In genomic region chr11:93862045-93862623, GRCm38 (mm10) we compare ENCODE assay signal across 19 mouse cellular contexts. TPM values are rescaled to one million over a fixed set of nuclear protein-coding genes. Genes with fewer than 3 reads are reported as not detected.
DNase-seq lines count a peak whose midpoint lies in the region; TF ChIP-seq lines count a peak whose summit lies in the region.
"Had no signal": no experiment of that assay in that cellular context is flagged by ENCODE, and none has a peak within 500 bp of the region (broad histone marks: within the 10 kb centered on the region; RNA-seq: fewer than 3 reads in every experiment).

No protein-coding gene starts in this region.

- no peak overlapping the region; the same call in 1 of the 2 replicates for H3K9ac ChIP-seq in CH12.LX (ENCODE audit: insufficient read depth, low read depth)
- H3K9ac ChIP-seq: embryonic facial prominence, embryonic 12.5 days; forebrain, embryonic 13.5 days; forebrain, embryonic 15.5 days; forebrain, postnatal 0 days had no signal

- no peak for TF ChIP-seq RAD21 in CH12.LX (IDR thresholded peaks at IDR 0.05; ENCODE audit: low read depth, low read length)

- dilution Hi-C loops in CH12.LX (cut with MboI; ENCODE audit: extremely low pct_ligation_motif_present, extremely low pct_unique_long_range_greater_than_20kb, low sequenced_read_pairs): no loop called here

- H3K79me2 ChIP-seq in CH12.LX (replicated peaks; ENCODE audit: control insufficient read depth, extremely low read depth, insufficient read depth, poor library complexity, severe bottlenecking): peaks cover 7% of the 10 kb centered on the region
- H3K79me2 ChIP-seq in macrophage (ENCODE audit: inconsistent target): no peaks in the 10 kb centered on the region

- DNase-seq in CH12.LX (ENCODE audit: extremely low read depth): peak; percentile 77
- DNase-seq in lung, postnatal 25 days (ENCODE audit: low spot score): no peak
- no peak for DNase-seq in kidney, adult 9 months
- no peak for DNase-seq in right cerebral cortex, postnatal 36 days (ENCODE audit: low spot score in 2 of 2)
- DNase-seq: adrenal gland, adult 8-10 months; adrenal gland, postnatal 14 days; adrenal gland, postnatal 36 days; cerebellum, adult 11-12 months; cerebellum, adult 2 months; cerebellum, adult 9-10 months; cerebellum, postnatal 10 days; cerebellum, postnatal 25 days; forebrain, postnatal 0 days had no signal

- no peak overlapping the region for H3K4me3 ChIP-seq in CH12.LX (replicated peaks in 1 of 3; ENCODE audit: low read depth in 2 of 3, low read length in 2 of 3, poor library complexity in 1 of 3)
- H3K4me3 ChIP-seq in macrophage (ENCODE audit: inconsistent target): no peak overlapping the region
- H3K4me3 ChIP-seq: embryonic facial prominence, embryonic 10.5 days; embryonic facial prominence, embryonic 12.5 days; forebrain, embryonic 13.5 days; forebrain, embryonic 15.5 days had no signal

- no peaks in the 10 kb centered on the region for H3K27me3 ChIP-seq in CH12.LX (replicated peaks)
- H3K27me3 ChIP-seq: embryonic facial prominence, embryonic 12.5 days; forebrain, embryonic 13.5 days; forebrain, embryonic 15.5 days; Patski had no signal

- H3K36me3 ChIP-seq in CH12.LX (replicated peaks in 1 of 2; ENCODE audit: control insufficient read depth in 1 of 2, insufficient read depth in 1 of 2, low read length in 1 of 2): peaks cover 34 to 58% of the 10 kb centered on the region in 2 experiments
- peaks cover 18% of the 10 kb centered on the region for H3K36me3 ChIP-seq in macrophage (ENCODE audit: inconsistent target)

- peak overlapping the region; percentile 14; the same call in 1 of the 2 replicates for H3K4me2 ChIP-seq in CH12.LX (ENCODE audit: insufficient read depth, low read depth, poor library complexity, severe bottlenecking)
- H3K4me2 ChIP-seq: embryonic facial prominence, embryonic 12.5 days; forebrain, embryonic 13.5 days; forebrain, embryonic 15.5 days had no signal

- no peak for TF ChIP-seq POLR2A in CH12.LX (IDR thresholded peaks at IDR 0.05; ENCODE audit: low read depth, low read length)

- H3K27ac ChIP-seq in CH12.LX (ENCODE audit: insufficient read depth, low read depth) (peak overlapping the region; percentile 78), macrophage (peak overlapping the region; percentile 66)
- H3K27ac ChIP-seq: embryonic facial prominence, embryonic 10.5 days; embryonic facial prominence, embryonic 12.5 days; forebrain, embryonic 13.5 days; forebrain, embryonic 15.5 days had no signal

- TF ChIP-seq CTCF in CH12.LX (conservative IDR thresholded peaks at IDR 0.05 in 1 of 2, IDR thresholded peaks at IDR 0.05 in 1 of 2; ENCODE audit: low read depth in 2 of 2, low read length in 2 of 2): no peak

- TF ChIP-seq EP300 in CH12.LX (IDR thresholded peaks at IDR 0.05; ENCODE audit: low read length): no peak

- H3K9me3 ChIP-seq in CH12.LX (replicated peaks; ENCODE audit: low read length): no peaks in the 10 kb centered on the region
- H3K9me3 ChIP-seq: embryonic facial prominence, embryonic 10.5 days; embryonic facial prominence, embryonic 12.5 days; forebrain, embryonic 13.5 days; forebrain, embryonic 15.5 days had no signal

- 89% methylated on average over 4 of the region's 4 CpGs for WGBS in macrophage (ENCODE audit: missing documents)

- H3K4me1 ChIP-seq in CH12.LX (ENCODE audit: control insufficient read depth in 1 of 2, insufficient read depth in 2 of 2): peaks cover 7 to 50% of the 10 kb centered on the region in 2 experiments
- H3K4me1 ChIP-seq: embryonic facial prominence, embryonic 10.5 days; embryonic facial prominence, embryonic 12.5 days; forebrain, embryonic 13.5 days; forebrain, embryonic 15.5 days had no signal

- in situ Hi-C loops in CH12.LX (cut with MboI; ENCODE audit: low pct_ligation_motif_present, low pct_unique_long_range_greater_than_20kb, low sequenced_read_pairs): no loop called here

TF ChIP-seq in CH12.LX, 34 proteins besides CTCF, POLR2A, EP300 and RAD21:
- TF ChIP-seq ZNF384 (IDR thresholded peaks at IDR 0.05; ENCODE audit: low read depth, low read length) (peak; percentile 85), MEF2A (IDR thresholded peaks at IDR 0.05; ENCODE audit: borderline replicate concordance, low read depth, low read length) (no peak), SIN3A (IDR thresholded peaks at IDR 0.05; ENCODE audit: low read length) (peak; percentile 20; the same call in 1 of the 2 replicates), MAFK (IDR thresholded peaks at IDR 0.05; ENCODE audit: insufficient replicate concordance, low read length) (0 out of 2 replicates have a peak, but pooled peaks have one; percentile 6), BHLHE40 (IDR thresholded peaks at IDR 0.05; ENCODE audit: low read depth, low read length) (peak; percentile 62)

RNA-seq across cellular contexts. Expression of gene Utp18, which starts 23.4 kb away (rescaled TPM):
- 61.8 and 76.0 TPM in 2 replicates for total RNA-seq in CH12.LX (2012; rRNA removed)
- total RNA-seq in CH12.LX (2014; rRNA removed): 132 and 153 TPM in 2 replicates
- polyA plus RNA-seq in CH12.LX (2012; ENCODE audit: insufficient read length, low read depth): 93.9 and 117 TPM in 2 replicates
- 10 to 100 TPM; 17.4 to 38.7 (median 30.1) TPM for total RNA-seq in macrophage (2018; cell fraction: chromatin; rRNA removed)
- 10 to 100 TPM; 14.0 to 19.6 (median 16.3) TPM for total RNA-seq in macrophage (2018; cell fraction: cytosol; rRNA removed)
- total RNA-seq in macrophage (2018; cell fraction: nucleus; rRNA removed): 10 to 100 TPM; 11.3 to 31.0 (median 19.2) TPM
- polyA plus RNA-seq in macrophage (2018): 15.8 to 32.3 TPM (median 16.0 TPM) in 3 replicates

RNA-seq across cellular contexts. Expression of gene Mbtd1, which starts 23.5 kb away (rescaled TPM):
- total RNA-seq in CH12.LX (2012; rRNA removed): 19.9 TPM in 2 replicates
- 20.5 and 21.5 TPM in 2 replicates for total RNA-seq in CH12.LX (2014; rRNA removed)
- 46.5 and 50.1 TPM in 2 replicates for polyA plus RNA-seq in CH12.LX (2012; ENCODE audit: insufficient read length, low read depth)
- 100 to 1,000 TPM in 24 of 26 experiments, 10 to 100 TPM in 2; 90.2 to 408 (median 148) TPM for total RNA-seq in macrophage (2018; cell fraction: chromatin; rRNA removed)
- total RNA-seq in macrophage (2018; cell fraction: cytosol; rRNA removed): 10 to 100 TPM in 22 of 26 experiments, 1 to 10 TPM in 4; 6.9 to 29.4 (median 15.7) TPM
- total RNA-seq in macrophage (2018; cell fraction: nucleus; rRNA removed): 100 to 1,000 TPM in 9 of 26 experiments, 10 to 100 TPM in 17; 38.2 to 227 (median 82.7) TPM
- 7.7 to 19.3 TPM (median 16.1 TPM) in 3 replicates for polyA plus RNA-seq in macrophage (2018)
